15 mouse cellular contexts compared by ENCODE assay signal in the genomic region with DNA sequence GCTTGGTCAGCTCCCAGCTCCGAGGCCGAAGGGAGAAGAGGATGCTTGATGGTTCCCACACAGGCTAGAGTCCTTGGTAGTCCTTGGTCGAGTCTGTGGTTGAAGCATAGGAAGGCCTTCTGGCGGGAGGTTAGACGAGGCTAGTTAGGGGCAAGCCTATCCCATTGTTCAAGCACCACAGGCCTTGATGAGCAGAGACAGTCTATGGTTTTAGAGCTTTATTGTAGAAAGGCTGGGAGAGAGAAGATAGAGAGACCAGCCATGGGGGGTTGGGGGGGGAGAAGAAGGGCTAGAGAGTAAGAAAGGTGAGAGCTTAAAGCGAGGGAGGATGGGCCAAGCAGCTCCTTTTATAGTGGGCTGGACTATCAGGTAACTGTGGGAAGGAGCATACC. TPM values are rescaled to one million over a fixed set of nuclear protein-coding genes. Genes with fewer than 3 reads are reported as not detected.
DNase-seq lines count a peak whose midpoint lies in the region; ATAC-seq and TF ChIP-seq lines count a peak whose summit lies in the region.
"Had no signal": no experiment of that assay in that cellular context is flagged by ENCODE, and none has a peak within 500 bp of the region (broad histone marks: within the 10 kb centered on the region; RNA-seq: fewer than 3 reads in every experiment).

No protein-coding gene starts in this region.

- no peaks in the 10 kb centered on the region; the same call in 1 of the 2 replicates for H3K4me1 ChIP-seq in cerebellum, adult 2 months (ENCODE audit: control insufficient read depth, insufficient read depth, low read length)
- no peaks in the 10 kb centered on the region for H3K4me1 ChIP-seq in hindbrain, embryonic 16.5 days (ENCODE audit: control insufficient read depth, insufficient read depth, low read depth, low read length)
- no peaks in the 10 kb centered on the region for H3K4me1 ChIP-seq in hindbrain, embryonic 12.5 days
- H3K4me1 ChIP-seq in E14TG2a.4 (replicated peaks; ENCODE audit: low read depth, low read length): peaks cover 45% of the 10 kb centered on the region
- H3K4me1 ChIP-seq in forebrain, embryonic 14.5 days (ENCODE audit: control insufficient read depth, insufficient read depth, low read length): 0 out of 2 replicates have a peak, but pooled peaks cover 3% of the 10 kb centered on the region
- no peaks in the 10 kb centered on the region for H3K4me1 ChIP-seq in kidney, adult 2 months (ENCODE audit: control insufficient read depth, insufficient read depth, low read length)
- H3K4me1 ChIP-seq: embryonic facial prominence, embryonic 13.5 days; limb, embryonic 13.5 days; neural tube, embryonic 12.5 days had no signal

- H3K27ac ChIP-seq in cerebellum, adult 2 months (ENCODE audit: insufficient read depth, low read length): 0 out of 2 replicates have a peak overlapping the region, but pooled peaks have one; percentile 4
- H3K27ac ChIP-seq in hindbrain, embryonic 16.5 days (ENCODE audit: low read depth, low read length): peak overlapping the region; percentile 45; the same call in 1 of the 2 replicates
- H3K27ac ChIP-seq in hindbrain, embryonic 12.5 days: no peak overlapping the region
- peak overlapping the region; percentile 71 for H3K27ac ChIP-seq in forebrain, embryonic 14.5 days (ENCODE audit: low read depth, low read length)
- H3K27ac ChIP-seq in kidney, adult 2 months (ENCODE audit: insufficient read depth, low read depth, low read length): no peak overlapping the region
- H3K27ac ChIP-seq: embryonic facial prominence, embryonic 13.5 days; kidney, postnatal 0 days; limb, embryonic 13.5 days; liver, embryonic 15.5 days; neural tube, embryonic 12.5 days had no signal

- 26% methylated on average over 6 of the region's 6 CpGs for WGBS in cerebellum, adult 2 months
- WGBS in hindbrain, embryonic 16.5 days: 81% methylated on average over 6 of the region's 6 CpGs
- 84% methylated on average over 6 of the region's 6 CpGs for WGBS in hindbrain, embryonic 12.5 days
- 89% methylated on average over 6 of the region's 6 CpGs for WGBS in forebrain, embryonic 14.5 days
- WGBS in kidney, adult 2 months: 92% methylated on average over 6 of the region's 6 CpGs

- TF ChIP-seq CTCF in cerebellum, adult 2 months (IDR thresholded peaks at IDR 0.05; ENCODE audit: borderline replicate concordance, insufficient read depth, low read depth, low read length): no peak
- TF ChIP-seq CTCF in E14TG2a.4 (conservative IDR thresholded peaks at IDR 0.05; ENCODE audit: low read length): no peak
- no peak for TF ChIP-seq CTCF in kidney, adult 2 months (conservative IDR thresholded peaks at IDR 0.05; ENCODE audit: insufficient read depth, insufficient read length, low read depth, low read length)

- DNase-seq in cerebellum, adult 2 months: no peak
- no peak for DNase-seq in cerebellum, adult 11-12 months
- DNase-seq in forebrain, embryonic 14.5 days (ENCODE audit: low spot score): no peak
- no peak for DNase-seq in kidney, adult 2 months
- DNase-seq in c-Kit-positive CD71-positive TER-119-positive erythroid progenitor cells, embryonic 14.5 days (ENCODE audit: low spot score): no peak
- DNase-seq: spleen, adult 18-20 months; thymus, postnatal 25 days had no signal

- no peaks in the 10 kb centered on the region for H3K27me3 ChIP-seq in cerebellum, adult 2 months (ENCODE audit: control insufficient read depth, insufficient read depth, low read length)
- no peaks in the 10 kb centered on the region for H3K27me3 ChIP-seq in hindbrain, embryonic 16.5 days (replicated peaks; ENCODE audit: control insufficient read depth, insufficient read depth, low read length)
- H3K27me3 ChIP-seq in hindbrain, embryonic 12.5 days: no peaks in the 10 kb centered on the region
- no peaks in the 10 kb centered on the region for H3K27me3 ChIP-seq in E14TG2a.4 (ENCODE audit: insufficient read depth, low read length)
- no peaks in the 10 kb centered on the region for H3K27me3 ChIP-seq in forebrain, embryonic 14.5 days (replicated peaks; ENCODE audit: control insufficient read depth, insufficient read depth, low read length)
- H3K27me3 ChIP-seq in kidney, adult 2 months (replicated peaks; ENCODE audit: control insufficient read depth, insufficient read depth, low read length): no peaks in the 10 kb centered on the region
- H3K27me3 ChIP-seq: embryonic facial prominence, embryonic 13.5 days; limb, embryonic 13.5 days; liver, embryonic 15.5 days; neural tube, embryonic 12.5 days had no signal

- no peak overlapping the region for H3K4me2 ChIP-seq in hindbrain, embryonic 16.5 days (ENCODE audit: low read length)
- no peak overlapping the region for H3K4me2 ChIP-seq in hindbrain, embryonic 12.5 days (replicated peaks)
- 0 out of 2 replicates have a peak overlapping the region, but pooled peaks have one; percentile 24 for H3K4me2 ChIP-seq in forebrain, embryonic 14.5 days (ENCODE audit: low read length)
- H3K4me2 ChIP-seq: embryonic facial prominence, embryonic 13.5 days; limb, embryonic 13.5 days; liver, embryonic 15.5 days; neural tube, embryonic 12.5 days had no signal

- no peak for TF ChIP-seq POLR2A in cerebellum, adult 2 months (IDR thresholded peaks at IDR 0.05; ENCODE audit: borderline replicate concordance, insufficient read depth, low read length)
- TF ChIP-seq POLR2A in kidney, adult 2 months (IDR thresholded peaks at IDR 0.05; ENCODE audit: low read depth, low read length): no peak

- peaks cover 10% of the 10 kb centered on the region for H3K36me3 ChIP-seq in hindbrain, embryonic 16.5 days (ENCODE audit: control insufficient read depth, insufficient read depth, low read length)
- peaks cover 10% of the 10 kb centered on the region for H3K36me3 ChIP-seq in hindbrain, embryonic 12.5 days
- peaks cover 39% of the 10 kb centered on the region for H3K36me3 ChIP-seq in E14TG2a.4 (ENCODE audit: insufficient read depth, low read length)
- peaks cover 9% of the 10 kb centered on the region for H3K36me3 ChIP-seq in forebrain, embryonic 14.5 days (ENCODE audit: control insufficient read depth, insufficient read depth, low read length)
- peaks cover 9% of the 10 kb centered on the region for H3K36me3 ChIP-seq in kidney, adult 2 months (ENCODE audit: control insufficient read depth, insufficient read depth, low read length)

- no peaks in the 10 kb centered on the region for H3K9me3 ChIP-seq in hindbrain, embryonic 16.5 days (ENCODE audit: control insufficient read depth, low read length)
- no peaks in the 10 kb centered on the region for H3K9me3 ChIP-seq in hindbrain, embryonic 12.5 days (replicated peaks)
- H3K9me3 ChIP-seq in E14TG2a.4 (ENCODE audit: low read length): no peaks in the 10 kb centered on the region
- no peaks in the 10 kb centered on the region for H3K9me3 ChIP-seq in forebrain, embryonic 14.5 days (replicated peaks; ENCODE audit: control insufficient read depth, low read length)
- H3K9me3 ChIP-seq: embryonic facial prominence, embryonic 13.5 days; limb, embryonic 13.5 days; liver, embryonic 15.5 days; neural tube, embryonic 12.5 days had no signal

- H3K9ac ChIP-seq in hindbrain, embryonic 16.5 days (ENCODE audit: low read depth, low read length): no peak overlapping the region
- H3K9ac ChIP-seq in hindbrain, embryonic 12.5 days: no peak overlapping the region
- no peak overlapping the region; the same call in 1 of the 2 replicates for H3K9ac ChIP-seq in forebrain, embryonic 14.5 days (ENCODE audit: low read length)
- H3K9ac ChIP-seq: embryonic facial prominence, embryonic 13.5 days; limb, embryonic 13.5 days; liver, embryonic 15.5 days; neural tube, embryonic 12.5 days had no signal

- no peak overlapping the region for H3K4me3 ChIP-seq in cerebellum, adult 2 months (replicated peaks; ENCODE audit: insufficient read depth, low read depth, low read length)
- H3K4me3 ChIP-seq in hindbrain, embryonic 16.5 days (ENCODE audit: low read length): no peak overlapping the region
- no peak overlapping the region for H3K4me3 ChIP-seq in hindbrain, embryonic 12.5 days
- peak overlapping the region; percentile 68 for H3K4me3 ChIP-seq in E14TG2a.4 (replicated peaks; ENCODE audit: low read length)
- H3K4me3 ChIP-seq in forebrain, embryonic 14.5 days (ENCODE audit: low read depth, low read length): no peak overlapping the region
- H3K4me3 ChIP-seq in kidney, adult 2 months (ENCODE audit: insufficient read depth, low read depth, low read length): no peak overlapping the region
- H3K4me3 ChIP-seq: embryonic facial prominence, embryonic 13.5 days; limb, embryonic 13.5 days; liver, embryonic 15.5 days; neural tube, embryonic 12.5 days had no signal

- peak; percentile 68; the same call in 1 of the 2 replicates for ATAC-seq in hindbrain, embryonic 16.5 days
- no peak for ATAC-seq in hindbrain, embryonic 12.5 days (ENCODE audit: low FRiP score)
- ATAC-seq in forebrain, embryonic 14.5 days: peak; percentile 32; the same call in 1 of the 2 replicates

RNA-seq across cellular contexts. Expression of gene Styx, which starts 14.3 kb away (rescaled TPM):
- 14.7 and 17.2 TPM in 2 replicates for polyA plus RNA-seq in cerebellum, adult 2 months (2012; rRNA removed)
- polyA plus RNA-seq in hindbrain, embryonic 16.5 days (2015; fragmentation: Nextera tagmentation; extraction: Ambion mirVana): 50.6 and 64.1 TPM in 2 replicates
- polyA plus RNA-seq in hindbrain, embryonic 12.5 days (2016; fragmentation: Nextera tagmentation; extraction: Ambion mirVana): 46.2 and 58.4 TPM in 2 replicates
- polyA plus RNA-seq in forebrain, embryonic 14.5 days (2014; fragmentation: Nextera tagmentation; extraction: Ambion mirVana): 47.5 and 57.5 TPM in 2 replicates
- polyA plus RNA-seq in kidney, adult 2 months (2012; rRNA removed): 3.0 and 8.5 TPM in 2 replicates

RNA-seq across cellular contexts. Expression of gene Psmc6, which starts 35.6 kb away (rescaled TPM):
- polyA plus RNA-seq in cerebellum, adult 2 months (2012; rRNA removed): 115 and 116 TPM in 2 replicates
- polyA plus RNA-seq in hindbrain, embryonic 16.5 days (2015; fragmentation: Nextera tagmentation; extraction: Ambion mirVana): 143 and 148 TPM in 2 replicates
- 197 and 206 TPM in 2 replicates for polyA plus RNA-seq in hindbrain, embryonic 12.5 days (2016; fragmentation: Nextera tagmentation; extraction: Ambion mirVana)
- polyA plus RNA-seq in forebrain, embryonic 14.5 days (2014; fragmentation: Nextera tagmentation; extraction: Ambion mirVana): 218 and 228 TPM in 2 replicates
- polyA plus RNA-seq in kidney, adult 2 months (2012; rRNA removed): 23.8 and 45.5 TPM in 2 replicates

RNA-seq across cellular contexts. Expression of gene Gnpnat1, which starts 39.5 kb away (rescaled TPM):
- 14.1 and 14.4 TPM in 2 replicates for polyA plus RNA-seq in cerebellum, adult 2 months (2012; rRNA removed)
- 28.5 and 30.4 TPM in 2 replicates for polyA plus RNA-seq in hindbrain, embryonic 16.5 days (2015; fragmentation: Nextera tagmentation; extraction: Ambion mirVana)
- polyA plus RNA-seq in hindbrain, embryonic 12.5 days (2016; fragmentation: Nextera tagmentation; extraction: Ambion mirVana): 36.5 and 39.1 TPM in 2 replicates
- 26.4 and 29.5 TPM in 2 replicates for polyA plus RNA-seq in forebrain, embryonic 14.5 days (2014; fragmentation: Nextera tagmentation; extraction: Ambion mirVana)
- polyA plus RNA-seq in kidney, adult 2 months (2012; rRNA removed): 8.0 and 10.1 TPM in 2 replicates

RNA-seq across cellular contexts. Expression of gene Ero1l, which starts 46.6 kb away (rescaled TPM):
- polyA plus RNA-seq in cerebellum, adult 2 months (2012; rRNA removed): 24.9 and 25.8 TPM in 2 replicates
- polyA plus RNA-seq in hindbrain, embryonic 16.5 days (2015; fragmentation: Nextera tagmentation; extraction: Ambion mirVana): 21.5 and 24.8 TPM in 2 replicates
- 40.9 and 41.2 TPM in 2 replicates for polyA plus RNA-seq in hindbrain, embryonic 12.5 days (2016; fragmentation: Nextera tagmentation; extraction: Ambion mirVana)
- 19.4 and 23.0 TPM in 2 replicates for polyA plus RNA-seq in forebrain, embryonic 14.5 days (2014; fragmentation: Nextera tagmentation; extraction: Ambion mirVana)
- 6.4 and 9.4 TPM in 2 replicates for polyA plus RNA-seq in kidney, adult 2 months (2012; rRNA removed)

Comparison
In these comparisons a context has a peak if more than half of its experiments do, and no peak if none do; other contexts are left out.
1. H3K27ac ChIP-seq: peak in cerebellum, adult 2 months (single experiment), hindbrain, embryonic 16.5 days (single experiment) and forebrain, embryonic 14.5 days (single experiment); none in hindbrain, embryonic 12.5 days (single experiment) and kidney, adult 2 months (single experiment).